Mouse (Mus musculus) brain, embryonic 14.5 days (tissue): Measurements from ENCODE around the gene Dynll1. TPM values are rescaled to one million over a fixed set of nuclear protein-coding genes. Genes with fewer than 3 reads are reported as not detected.
A peak's percentile ranks its signal among the peaks of the same experiment; 100 is the strongest.
"Not testable (repeated sequence)": the region's sequence is repeated elsewhere in the genome, so short reads cannot be mapped to it uniquely, and the experiment has no call there.

Experiments used
- DNase-seq: peaks from one replicate; pipeline ENCODE4 v3.0.0-alpha.2; 2011; ENCODE audit warnings: low read depth
- CTCF ChIP-seq: fragments of 200-500 bp; IDR thresholded peaks from 2 replicates; pipeline ENCODE4 v1.5.1; 2012; ENCODE audit warnings: inconsistent platforms, mild to moderate bottlenecking, moderate library complexity, borderline replicate concordance; ENCODE audit not compliant: insufficient read depth, insufficient read length; ENCODE audit errors: extremely low read depth
- POLR2A ChIP-seq: fragments of 200-500 bp; IDR thresholded peaks from 2 replicates; pipeline ENCODE4 v1.6.1; 2012; ENCODE audit warnings: mild to moderate bottlenecking, inconsistent platforms, borderline replicate concordance; ENCODE audit not compliant: poor library complexity, insufficient read depth, insufficient read length, severe bottlenecking; ENCODE audit errors: extremely low read depth
- polyA plus RNA-seq: library from polyadenylated mRNA; depleted of rRNA; stranded (reverse); fragments of >200 nt; gene quantifications from 2 replicates; pipeline ENCODE4 v1.2.3, GENCODE M21; 2012

Dynll1 gene
- polyA plus RNA-seq, 1 experiment: 602 TPM

GRCm38 (mm10) chr5:115326256-115326831 is 25.5 kb upstream of the Dynll1 start:
- no peak for TF ChIP-seq CTCF
- TF ChIP-seq POLR2A: no peak
- DNase-seq: no peak

- peak; percentile 50; the same call in 1 of the 2 replicates for TF ChIP-seq CTCF
- TF ChIP-seq POLR2A: no peak
Measured at GRCm38 (mm10) chr5:115319004-115319940, 18.5 kb upstream of the Dynll1 start.

GRCm38 (mm10) chr5:115317645-115318328 is 17.0 kb upstream of the Dynll1 start:
- no peak for TF ChIP-seq CTCF
- TF ChIP-seq POLR2A: no peak
- DNase-seq: peak; percentile 81

More at GRCm38 (mm10) chr5:115319004-115319940, 18.5 kb upstream of the Dynll1 start:
- DNase-seq: peak; percentile 83

GRCm38 (mm10) chr5:115316968-115317644 is 16.3 kb upstream of the Dynll1 start:
- peak; percentile 51 for DNase-seq
- TF ChIP-seq POLR2A: no peak

- TF ChIP-seq POLR2A (no peak), CTCF (no peak)
- DNase-seq: no peak
Measured at GRCm38 (mm10) chr5:115313668-115313943, 12.8 kb upstream of the Dynll1 start.

- DNase-seq: no peak
- TF ChIP-seq CTCF: no peak
- no peak for TF ChIP-seq POLR2A
Measured at GRCm38 (mm10) chr5:115312816-115313667, 12.2 kb upstream of the Dynll1 start.

GRCm38 (mm10) chr5:115312354-115312753 is 11.6 kb upstream of the Dynll1 start:
- TF ChIP-seq CTCF: no peak
- no peak for TF ChIP-seq POLR2A

GRCm38 (mm10) chr5:115302190-115302589 is 1.4 kb upstream of the Dynll1 start:
- not testable (repeated sequence) for DNase-seq

More at GRCm38 (mm10) chr5:115312354-115312753, 11.6 kb upstream of the Dynll1 start:
- no peak for DNase-seq

- TF ChIP-seq POLR2A (no peak), CTCF (no peak)
- no peak for DNase-seq
Measured at GRCm38 (mm10) chr5:115301615-115302014, 816 bp upstream of the Dynll1 start.

GRCm38 (mm10) chr5:115300035-115300744 is 609 bp downstream of the Dynll1 start:
- no peak for TF ChIP-seq POLR2A
- peak; percentile 33; the same call in 1 of the 2 replicates for TF ChIP-seq CTCF
- DNase-seq: peak; percentile 95
